Mouse (Mus musculus) midbrain, postnatal 0 days (tissue): ENCODE data around the gene Rcn1. TPM values are rescaled to one million over a fixed set of nuclear protein-coding genes. Genes with fewer than 3 reads are reported as not detected.

Source experiments
- ATAC-seq: fragments of 200-750 bp; cut with Nextera tagmentation; 2 replicates; pipeline ENCODE4 v1.8.0; 2017; ENCODE audit warnings: moderate number of reproducible peaks, mild to moderate bottlenecking, moderate TSS enrichment, moderate library complexity; ENCODE audit not compliant: low FRiP score
- DNase-seq: peaks from one replicate; pipeline ENCODE4 v3.0.0-alpha.2; 2015; ENCODE audit warnings: low spot score
- H3K27ac ChIP-seq: fragments of 300-500 bp; sonication (generic); 2 replicates; pipeline ENCODE4 v1.5.1; 2014; ENCODE audit warnings: low read depth, mild to moderate bottlenecking, low read length, mixed read lengths
- H3K27me3 ChIP-seq: fragments of 300-500 bp; sonication (generic); 2 replicates; pipeline ENCODE4 v1.6.1; 2014; ENCODE audit warnings: low read length, control low read depth, mixed read lengths; ENCODE audit not compliant: insufficient read depth
- H3K36me3 ChIP-seq: fragments of 300-500 bp; sonication (generic); 2 replicates; pipeline ENCODE4 v1.6.1; 2014; ENCODE audit warnings: low read length, control low read depth, mixed read lengths; ENCODE audit not compliant: insufficient read depth
- H3K4me1 ChIP-seq: fragments of 300-500 bp; sonication (generic); 2 replicates; pipeline ENCODE4 v1.6.1; 2014; ENCODE audit warnings: mild to moderate bottlenecking, control low read depth, antibody characterized with exemption, low read length, mixed read lengths; ENCODE audit not compliant: insufficient read depth
- H3K4me2 ChIP-seq: fragments of 300-500 bp; sonication (generic); 2 replicates; pipeline ENCODE4 v1.6.1; 2014; ENCODE audit warnings: low read depth, mild to moderate bottlenecking, low read length, mixed read lengths; ENCODE audit not compliant: poor library complexity, severe bottlenecking
- H3K4me3 ChIP-seq: fragments of 300-500 bp; sonication (generic); 2 replicates; pipeline ENCODE4 v1.5.1; 2014; ENCODE audit warnings: low read depth, mild to moderate bottlenecking, low read length, moderate library complexity
- H3K9ac ChIP-seq: fragments of 300-500 bp; sonication (generic); replicated peaks from 2 replicates; pipeline ENCODE4 v1.6.1; 2014; ENCODE audit warnings: mild to moderate bottlenecking, low read length, moderate library complexity, mixed read lengths; ENCODE audit not compliant: poor library complexity, severe bottlenecking
- H3K9me3 ChIP-seq: fragments of 300-500 bp; sonication (generic); 2 replicates; pipeline ENCODE4 v1.6.1; 2016; ENCODE audit warnings: low read length, control low read depth
- CTCF ChIP-seq: IDR thresholded peaks from 2 replicates; pipeline ENCODE4 v1.5.1; 2016; ENCODE audit warnings: antibody characterized with exemption, mild to moderate bottlenecking
- WGBS: fragments of 180-500 bp; shearing (Covaris S2); extraction: QIAGEN DNeasy Blood & Tissue Kit; methylation state at CpG from one replicate; pipeline ENCODE4 v1.1.7; 2014; 5-methylcytosine and 5-hydroxymethylcytosine counted together
- polyA plus RNA-seq: library from polyadenylated mRNA; unstranded; fragments of >200 nt; fragmentation: Nextera tagmentation; extraction: Ambion mirVana; gene quantifications from 2 replicates; pipeline ENCODE4 v1.2.1, GENCODE M21; 2015
- total RNA-seq: library from RNA; depleted of rRNA; stranded (reverse); fragments of >200 nt; gene quantifications from 2 replicates; pipeline ENCODE4 v1.2.3, GENCODE M21; 2014

The Rcn1 gene
- total and polyA plus RNA-seq, 2 experiments from 2014 or later, result 31.0 to 58.3 TPM

DNA sequence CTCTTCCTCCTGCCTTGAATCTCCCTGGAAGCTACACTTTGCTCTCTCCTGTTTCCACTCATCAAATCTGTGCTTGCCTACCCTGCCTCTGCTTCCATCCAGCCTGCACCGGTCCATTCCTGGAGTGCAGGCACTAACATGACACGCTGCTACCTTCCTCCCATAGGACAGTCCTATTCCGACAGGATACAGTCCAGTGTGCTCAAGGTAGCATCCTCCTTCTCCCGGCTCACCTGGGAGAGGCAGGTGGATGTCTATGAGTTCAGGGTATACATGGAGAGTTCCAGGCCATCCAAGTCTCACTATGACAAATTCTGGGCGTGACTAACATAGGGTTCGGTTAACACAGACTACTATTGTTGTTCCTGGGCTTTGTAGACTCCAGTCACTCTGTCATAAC lies 27.0 kb downstream of the Rcn1 start:
- no peaks in the 10 kb centered on the region for H3K9me3 ChIP-seq
- no peak overlapping the region for H3K27ac ChIP-seq
- H3K9ac ChIP-seq, result no peak overlapping the region
- 0 out of 2 replicates have a peak, but pooled peaks cover 3% of the 10 kb centered on the region for H3K4me1 ChIP-seq
- DNase-seq, result no peak
- no peak for TF ChIP-seq CTCF
- no peak overlapping the region for H3K4me3 ChIP-seq
- WGBS, result 91% methylated on average over 6 of the region's 6 CpGs
- H3K36me3 ChIP-seq, result no peaks in the 10 kb centered on the region
- ATAC-seq, result no peak
- peaks cover 3% of the 10 kb centered on the region for H3K27me3 ChIP-seq
- H3K4me2 ChIP-seq, result no peak overlapping the region

GRCm38 (mm10) chr2:105370698-105371097 lies 28.4 kb downstream of the Rcn1 start:
- 0 out of 2 replicates have a peak overlapping the region, but pooled peaks have one; percentile 29 for H3K9ac ChIP-seq
- peak; percentile 77; the same call in 1 of the 2 replicates for ATAC-seq

GRCm38 (mm10) chr2:105370240-105370639 lies 28.9 kb downstream of the Rcn1 start:
- TF ChIP-seq CTCF, result peak; percentile 15; the same call in 1 of the 2 replicates
- Histone ChIP-seq H3K36me3 (no peaks in the 10 kb centered on the region), H3K4me2 (peak overlapping the region; percentile 50), H3K4me1 (0 out of 2 replicates have a peak, but pooled peaks cover 3% of the 10 kb centered on the region), H3K9me3 (no peaks in the 10 kb centered on the region), H3K4me3 (peak overlapping the region; percentile 33), H3K27me3 (no peaks in the 10 kb centered on the region; the same call in 1 of the 2 replicates), H3K9ac (peak overlapping the region; percentile 29; the same call in 1 of the 2 replicates), H3K27ac (0 out of 2 replicates have a peak overlapping the region, but pooled peaks have one; percentile 18)
- no peak for DNase-seq
- WGBS, result 11% methylated on average over 10 of the region's 10 CpGs
- ATAC-seq, result 0 out of 2 replicates have a peak, but pooled peaks have one; percentile 22

More at GRCm38 (mm10) chr2:105370698-105371097, 28.4 kb downstream of the Rcn1 start:
- peak overlapping the region; percentile 50 for H3K4me2 ChIP-seq
- no peak for TF ChIP-seq CTCF
- H3K4me3 ChIP-seq, result peak overlapping the region; percentile 33
- H3K4me1 ChIP-seq, result 0 out of 2 replicates have a peak, but pooled peaks cover 3% of the 10 kb centered on the region
- H3K9me3 ChIP-seq, result no peaks in the 10 kb centered on the region
- peak overlapping the region; percentile 44; the same call in 1 of the 2 replicates for H3K27ac ChIP-seq
- no peaks in the 10 kb centered on the region for H3K36me3 ChIP-seq
- WGBS, result 11% methylated on average over 14 of the region's 14 CpGs
- peak; percentile 16 for DNase-seq
- no peaks in the 10 kb centered on the region; the same call in 1 of the 2 replicates for H3K27me3 ChIP-seq

DNA sequence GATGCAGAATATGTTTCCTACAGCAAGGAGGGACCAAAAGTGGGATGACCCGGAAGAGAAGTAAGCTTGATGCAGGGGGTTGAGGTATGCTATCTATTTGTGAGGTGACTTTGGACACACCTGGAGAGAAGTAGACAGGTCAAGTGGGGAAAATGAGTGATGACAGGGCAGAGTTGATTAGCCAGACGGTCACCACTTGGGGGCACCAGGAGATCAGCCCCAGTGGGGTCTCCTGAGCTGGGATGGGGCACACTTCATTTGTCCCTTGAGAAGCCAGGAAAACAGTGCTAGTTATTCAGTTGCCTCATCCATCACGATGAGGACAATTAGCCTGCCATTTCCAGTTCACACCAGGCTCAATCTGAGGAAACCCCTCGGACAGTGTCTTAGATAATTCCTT lies 31.5 kb downstream of the Rcn1 start:
- Histone ChIP-seq H3K36me3 (no peaks in the 10 kb centered on the region), H3K9me3 (no peaks in the 10 kb centered on the region), H3K4me1 (0 out of 2 replicates have a peak, but pooled peaks cover 3% of the 10 kb centered on the region), H3K4me2 (no peak overlapping the region), H3K4me3 (no peak overlapping the region), H3K27me3 (no peaks in the 10 kb centered on the region), H3K9ac (no peak overlapping the region), H3K27ac (no peak overlapping the region)
- DNase-seq (no peak), ATAC-seq (no peak)
- peak; percentile 40 for TF ChIP-seq CTCF
- WGBS, result 51% methylated on average over 4 of the region's 4 CpGs

GRCm38 (mm10) chr2:105358040-105358439 lies 41.1 kb downstream of the Rcn1 start:
- 93% methylated on average over 3 of the region's 3 CpGs for WGBS
- Histone ChIP-seq H3K36me3 (no peaks in the 10 kb centered on the region), H3K4me3 (no peak overlapping the region), H3K9me3 (no peaks in the 10 kb centered on the region), H3K9ac (no peak overlapping the region), H3K27me3 (peaks cover 3% of the 10 kb centered on the region), H3K27ac (no peak overlapping the region), H3K4me1 (no peaks in the 10 kb centered on the region), H3K4me2 (no peak overlapping the region)
- ATAC-seq (no peak), DNase-seq (no peak)
- no peak for TF ChIP-seq CTCF

DNA sequence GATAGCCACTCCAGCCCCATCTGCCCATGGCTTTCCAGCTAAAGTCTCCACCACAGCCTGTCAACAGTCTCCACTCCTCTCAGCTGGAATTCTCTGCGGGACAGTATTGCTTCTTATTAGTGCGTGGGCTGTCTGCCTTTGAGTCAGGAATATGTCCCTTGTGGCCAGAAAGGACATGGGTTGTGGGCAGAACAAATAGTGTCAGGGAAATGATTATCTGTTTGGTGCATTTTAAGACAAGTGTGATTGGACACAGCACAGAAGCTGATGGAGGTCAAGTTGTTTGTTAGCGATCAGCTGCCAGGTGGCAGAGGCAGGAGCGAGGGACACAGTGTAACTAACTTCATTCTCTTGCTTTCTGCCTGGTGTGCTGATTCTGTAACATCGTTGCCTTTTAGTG lies 42.3 kb downstream of the Rcn1 start:
- ATAC-seq (no peak), DNase-seq (no peak)
- H3K27ac ChIP-seq, result no peak overlapping the region
- H3K4me1 ChIP-seq, result no peaks in the 10 kb centered on the region
- no peaks in the 10 kb centered on the region for H3K9me3 ChIP-seq
- no peak overlapping the region for H3K4me3 ChIP-seq
- no peaks in the 10 kb centered on the region for H3K36me3 ChIP-seq
- no peak overlapping the region for H3K9ac ChIP-seq
- peaks cover 3% of the 10 kb centered on the region for H3K27me3 ChIP-seq
- TF ChIP-seq CTCF, result no peak
- H3K4me2 ChIP-seq, result no peak overlapping the region
- WGBS, result 67% methylated on average over 5 of the region's 5 CpGs
